Mouse (Mus musculus) neural tube, embryonic 14.5 days (tissue): ENCODE measurements around the gene Tcf7l2. TPM values are rescaled to one million over a fixed set of nuclear protein-coding genes. Genes with fewer than 3 reads are reported as not detected.

Experiments used
- ATAC-seq: fragments of 200-750 bp; cut with Nextera tagmentation; 2 replicates; pipeline ENCODE4 v1.8.0; 2017; ENCODE audit warnings: low read depth, mild to moderate bottlenecking, moderate TSS enrichment, moderate library complexity
- H3K27ac ChIP-seq: fragments of 300-500 bp; sonication (generic); 2 replicates; pipeline ENCODE4 v1.5.1; 2014; ENCODE audit warnings: low read depth, mild to moderate bottlenecking, control low read depth, low read length, moderate library complexity, mixed read lengths
- H3K27me3 ChIP-seq: fragments of 300-500 bp; sonication (generic); 2 replicates; pipeline ENCODE4 v1.6.1; 2014; ENCODE audit warnings: low read length; ENCODE audit not compliant: control insufficient read depth, insufficient read depth
- H3K36me3 ChIP-seq: fragments of 300-500 bp; sonication (generic); 2 replicates; pipeline ENCODE4 v1.6.1; 2014; ENCODE audit warnings: low read length, mixed read lengths; ENCODE audit not compliant: control insufficient read depth, insufficient read depth
- H3K4me1 ChIP-seq: fragments of 300-500 bp; sonication (generic); 2 replicates; pipeline ENCODE4 v1.6.1; 2014; ENCODE audit warnings: low read length; ENCODE audit not compliant: control insufficient read depth, insufficient read depth
- H3K4me2 ChIP-seq: fragments of 300-500 bp; sonication (generic); 2 replicates; pipeline ENCODE4 v1.6.1; 2014; ENCODE audit warnings: mild to moderate bottlenecking, low read depth, low read length, control low read depth
- H3K4me3 ChIP-seq: fragments of 300-500 bp; sonication (generic); 2 replicates; pipeline ENCODE4 v1.5.1; 2014; ENCODE audit warnings: low read depth, low read length, control low read depth, mixed read lengths
- H3K9ac ChIP-seq: fragments of 300-500 bp; sonication (generic); replicated peaks from 2 replicates; pipeline ENCODE4 v1.6.1; 2014; ENCODE audit warnings: low read depth, mild to moderate bottlenecking, control low read depth, low read length, mixed read lengths
- H3K9me3 ChIP-seq: fragments of 300-500 bp; sonication (generic); 2 replicates; pipeline ENCODE4 v1.6.1; 2016; ENCODE audit warnings: low read length; ENCODE audit not compliant: control insufficient read depth
- WGBS: fragments of 180-500 bp; shearing (Covaris S2); extraction: QIAGEN DNeasy Blood & Tissue Kit; methylation state at CpG from one replicate; pipeline ENCODE4 v1.1.7; 2014; 5-methylcytosine and 5-hydroxymethylcytosine counted together
- polyA plus RNA-seq: library from polyadenylated mRNA; unstranded; fragments of >200 nt; fragmentation: Nextera tagmentation; extraction: Ambion mirVana; gene quantifications from 2 replicates; pipeline ENCODE4 v1.2.1, GENCODE M21; 2014

Tcf7l2 gene
- polyA plus RNA-seq, 1 experiment from 2014 or later: 15.5 TPM

DNA sequence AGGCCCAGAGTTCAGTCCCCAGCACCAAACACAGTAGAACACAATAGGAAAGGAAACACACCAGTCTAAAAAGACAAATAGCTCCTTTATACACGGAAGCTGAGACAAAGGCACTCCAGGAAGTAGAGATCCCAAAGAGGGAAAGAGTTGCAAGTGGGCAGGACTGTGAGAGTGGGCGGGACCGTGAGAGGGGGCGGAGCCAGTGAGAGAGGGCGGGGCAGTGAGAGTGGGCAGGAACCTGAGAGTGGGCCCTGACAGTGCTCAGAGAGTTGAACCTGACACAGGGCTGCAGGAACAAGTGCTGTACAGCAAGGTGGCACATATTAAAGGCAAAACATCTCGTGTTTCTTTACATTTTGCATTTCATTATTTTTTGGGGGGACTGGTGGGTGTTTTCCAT lies 22.5 kb upstream of the Tcf7l2 start:
- H3K36me3 ChIP-seq: no peaks in the 10 kb centered on the region
- no peak overlapping the region for H3K4me2 ChIP-seq
- no peaks in the 10 kb centered on the region; the same call in 1 of the 2 replicates for H3K27me3 ChIP-seq
- H3K4me1 ChIP-seq: no peaks in the 10 kb centered on the region
- H3K9ac ChIP-seq: no peak overlapping the region
- no peak overlapping the region for H3K4me3 ChIP-seq
- H3K9me3 ChIP-seq: no peaks in the 10 kb centered on the region
- no peak overlapping the region for H3K27ac ChIP-seq
- ATAC-seq: no peak
- WGBS: 78% methylated on average over 6 of the region's 6 CpGs

DNA sequence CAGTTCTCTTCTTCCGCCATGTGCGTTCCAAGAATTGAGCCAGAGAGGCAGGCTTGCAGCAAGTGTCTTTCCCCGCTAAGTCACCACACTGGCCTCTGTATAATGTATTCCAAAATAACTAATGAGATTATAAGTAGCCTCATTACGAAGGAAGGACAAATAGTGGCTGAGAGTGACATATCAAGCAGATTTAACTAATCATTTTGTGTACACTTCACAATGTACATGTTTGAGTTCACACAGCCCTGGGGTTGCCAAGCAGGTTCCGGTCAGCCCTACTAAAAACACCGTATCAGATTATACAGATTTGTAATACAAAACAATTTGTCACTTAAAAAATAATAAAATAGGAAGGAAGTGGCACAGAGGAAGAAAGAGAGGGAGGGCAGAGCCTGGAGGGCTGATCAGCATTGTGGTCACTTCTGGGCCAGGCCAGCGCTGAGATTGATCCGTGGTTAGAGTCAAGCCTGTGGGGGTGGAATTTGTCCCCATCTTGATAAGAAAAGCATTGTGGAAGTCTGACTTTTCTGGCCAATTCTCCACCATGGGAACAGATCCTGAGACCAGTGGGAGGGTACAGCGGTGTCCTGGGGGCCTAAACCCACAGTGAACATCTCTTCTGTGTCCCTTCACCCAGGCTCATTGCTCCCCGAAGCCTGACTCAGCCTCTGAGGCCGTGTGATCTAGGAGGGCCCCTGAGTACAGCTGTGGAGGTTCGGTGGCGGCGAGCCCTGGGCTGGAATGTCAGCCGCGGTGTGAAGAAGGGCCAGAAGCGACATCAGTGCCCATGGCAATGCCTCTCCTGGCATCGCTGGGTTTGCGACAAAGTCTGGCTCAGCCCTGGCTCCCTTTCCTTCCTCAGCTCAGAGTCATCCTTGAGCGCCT lies 21.9 kb upstream of the Tcf7l2 start:
- no peaks in the 10 kb centered on the region for H3K36me3 ChIP-seq
- no peak overlapping the region for H3K27ac ChIP-seq
- no peaks in the 10 kb centered on the region; the same call in 1 of the 2 replicates for H3K27me3 ChIP-seq
- H3K4me3 ChIP-seq: no peak overlapping the region
- H3K9me3 ChIP-seq: no peaks in the 10 kb centered on the region
- WGBS: 85% methylated on average over 20 of the region's 20 CpGs
- no peak overlapping the region for H3K9ac ChIP-seq
- H3K4me1 ChIP-seq: no peaks in the 10 kb centered on the region
- H3K4me2 ChIP-seq: no peak overlapping the region
- no peak for ATAC-seq

GRCm38 (mm10) chr19:55720409-55721092 lies 21.1 kb upstream of the Tcf7l2 start:
- WGBS: 82% methylated on average over 16 of the region's 16 CpGs
- no peaks in the 10 kb centered on the region for H3K36me3 ChIP-seq
- H3K4me2 ChIP-seq: no peak overlapping the region
- H3K9me3 ChIP-seq: no peaks in the 10 kb centered on the region
- no peaks in the 10 kb centered on the region; the same call in 1 of the 2 replicates for H3K27me3 ChIP-seq
- no peaks in the 10 kb centered on the region for H3K4me1 ChIP-seq
- ATAC-seq: no peak
- no peak overlapping the region for H3K4me3 ChIP-seq
- no peak overlapping the region for H3K9ac ChIP-seq
- H3K27ac ChIP-seq: no peak overlapping the region

DNA sequence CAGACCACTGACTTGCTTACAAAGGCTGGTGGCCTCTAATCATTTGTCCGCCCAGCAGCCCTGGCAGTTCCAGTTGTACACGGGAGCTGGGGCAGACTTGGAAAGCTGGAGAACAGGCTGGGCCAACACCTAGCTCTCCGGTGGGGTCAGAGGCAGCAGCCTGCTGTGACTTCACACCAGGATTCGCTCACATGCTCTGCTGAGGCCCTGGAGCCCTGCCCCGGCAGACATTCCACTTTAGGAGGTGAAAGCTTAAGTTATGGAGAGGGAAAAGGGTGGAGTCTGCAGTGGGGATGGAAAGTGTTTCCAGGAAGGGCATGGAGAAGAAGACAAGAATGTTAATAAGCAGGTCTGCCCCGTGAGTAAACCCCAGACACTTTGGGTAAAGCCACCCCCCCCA lies 19.2 kb upstream of the Tcf7l2 start:
- H3K4me1 ChIP-seq: no peaks in the 10 kb centered on the region
- ATAC-seq: no peak
- no peak overlapping the region for H3K4me2 ChIP-seq
- H3K27me3 ChIP-seq: no peaks in the 10 kb centered on the region; the same call in 1 of the 2 replicates
- no peaks in the 10 kb centered on the region for H3K9me3 ChIP-seq
- H3K27ac ChIP-seq: no peak overlapping the region
- H3K4me3 ChIP-seq: no peak overlapping the region
- WGBS: 31% methylated on average over 6 of the region's 6 CpGs
- no peaks in the 10 kb centered on the region for H3K36me3 ChIP-seq
- no peak overlapping the region for H3K9ac ChIP-seq

- no peak overlapping the region for H3K9ac ChIP-seq
- no peak for ATAC-seq
- H3K4me1 ChIP-seq: no peaks in the 10 kb centered on the region
- no peaks in the 10 kb centered on the region for H3K36me3 ChIP-seq
- no peak overlapping the region for H3K4me2 ChIP-seq
- 79% methylated on average over 8 of the region's 8 CpGs for WGBS
- H3K4me3 ChIP-seq: no peak overlapping the region
- no peaks in the 10 kb centered on the region for H3K9me3 ChIP-seq
- no peaks in the 10 kb centered on the region for H3K27me3 ChIP-seq
- H3K27ac ChIP-seq: no peak overlapping the region
Observed at GRCm38 (mm10) chr19:55729376-55729775, 12.2 kb upstream of the Tcf7l2 start.

GRCm38 (mm10) chr19:55732499-55732898 lies 9.1 kb upstream of the Tcf7l2 start:
- Histone ChIP-seq H3K4me1 (no peaks in the 10 kb centered on the region), H3K27me3 (no peaks in the 10 kb centered on the region), H3K4me2 (no peak overlapping the region), H3K4me3 (no peak overlapping the region), H3K9me3 (no peaks in the 10 kb centered on the region), H3K36me3 (no peaks in the 10 kb centered on the region), H3K27ac (no peak overlapping the region), H3K9ac (no peak overlapping the region)
- ATAC-seq: no peak
- WGBS: 22% methylated on average over 6 of the region's 6 CpGs

- H3K4me2 ChIP-seq: no peak overlapping the region
- H3K9me3 ChIP-seq: no peaks in the 10 kb centered on the region
- H3K9ac ChIP-seq: no peak overlapping the region
- 20% methylated on average over 3 of the region's 3 CpGs for WGBS
- ATAC-seq: no peak
- H3K27me3 ChIP-seq: no peaks in the 10 kb centered on the region
- no peak overlapping the region for H3K27ac ChIP-seq
- H3K4me1 ChIP-seq: no peaks in the 10 kb centered on the region
- H3K4me3 ChIP-seq: no peak overlapping the region
- no peaks in the 10 kb centered on the region for H3K36me3 ChIP-seq
Observed at GRCm38 (mm10) chr19:55732994-55733393, 8.6 kb upstream of the Tcf7l2 start.

- no peak overlapping the region for H3K4me2 ChIP-seq
- no peak for ATAC-seq
- H3K27ac ChIP-seq: no peak overlapping the region
- H3K27me3 ChIP-seq: no peaks in the 10 kb centered on the region
- H3K9ac ChIP-seq: no peak overlapping the region
- H3K36me3 ChIP-seq: no peaks in the 10 kb centered on the region
- no peaks in the 10 kb centered on the region for H3K4me1 ChIP-seq
- H3K4me3 ChIP-seq: no peak overlapping the region
- WGBS: 54% methylated on average over 6 of the region's 6 CpGs
- no peaks in the 10 kb centered on the region for H3K9me3 ChIP-seq
Observed at GRCm38 (mm10) chr19:55736016-55736415, 5.6 kb upstream of the Tcf7l2 start.

DNA sequence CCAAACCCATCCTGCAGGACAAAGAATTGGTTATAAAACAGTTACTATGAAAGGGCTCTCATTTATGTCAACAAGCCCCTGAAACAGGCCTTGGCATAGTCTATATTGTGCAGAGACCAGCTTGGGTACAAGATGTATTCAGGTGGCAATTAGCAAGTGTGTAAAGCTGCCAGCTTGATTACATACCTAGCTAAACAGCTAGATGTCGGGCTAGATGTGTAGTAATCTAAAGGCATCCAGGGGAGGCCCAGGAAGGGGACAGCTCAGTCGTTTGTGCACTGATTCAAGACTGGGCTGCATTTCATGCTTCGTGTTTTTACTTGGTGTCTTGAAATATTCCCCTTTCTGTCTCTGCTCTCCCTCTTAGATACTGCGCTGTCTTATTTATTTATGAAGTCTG lies 1.9 kb upstream of the Tcf7l2 start:
- Histone ChIP-seq H3K27ac (no peak overlapping the region), H3K27me3 (no peaks in the 10 kb centered on the region), H3K4me1 (0 out of 2 replicates have a peak, but pooled peaks cover 6% of the 10 kb centered on the region), H3K4me2 (no peak overlapping the region), H3K36me3 (no peaks in the 10 kb centered on the region), H3K9me3 (no peaks in the 10 kb centered on the region), H3K4me3 (no peak overlapping the region), H3K9ac (no peak overlapping the region)
- WGBS: 23% methylated on average over 4 of the region's 4 CpGs
- no peak for ATAC-seq
